Mouse (Mus musculus): ENCODE results near the gene Phkb.

The Phkb gene

DNA sequence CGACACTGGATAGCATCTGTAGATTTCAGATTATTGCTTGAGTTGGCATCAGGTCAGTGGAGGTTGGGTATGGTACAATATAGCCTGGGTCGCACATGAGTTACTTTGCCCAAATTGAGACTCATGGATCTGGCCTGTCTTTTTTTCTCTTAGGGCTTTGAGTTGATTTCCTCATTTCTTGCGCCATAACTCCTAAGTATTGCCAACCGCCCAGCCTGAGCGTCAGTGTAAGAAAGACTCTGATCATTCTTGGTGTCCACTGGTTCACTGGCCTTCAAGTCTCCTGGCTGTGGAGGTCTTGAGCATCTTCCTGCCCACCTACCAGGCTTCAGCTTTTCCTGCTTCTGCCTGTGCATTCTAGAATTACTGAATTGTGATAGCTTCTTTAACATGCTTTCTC is 104.1 kb downstream of the Phkb start:
- CTCF ChIA-PET = interaction anchor here (0.7 kb wide), 1 partner anchor 49 kb away, joined by 7 read pairs; no protein-coding TSS in a partner anchor

DNA sequence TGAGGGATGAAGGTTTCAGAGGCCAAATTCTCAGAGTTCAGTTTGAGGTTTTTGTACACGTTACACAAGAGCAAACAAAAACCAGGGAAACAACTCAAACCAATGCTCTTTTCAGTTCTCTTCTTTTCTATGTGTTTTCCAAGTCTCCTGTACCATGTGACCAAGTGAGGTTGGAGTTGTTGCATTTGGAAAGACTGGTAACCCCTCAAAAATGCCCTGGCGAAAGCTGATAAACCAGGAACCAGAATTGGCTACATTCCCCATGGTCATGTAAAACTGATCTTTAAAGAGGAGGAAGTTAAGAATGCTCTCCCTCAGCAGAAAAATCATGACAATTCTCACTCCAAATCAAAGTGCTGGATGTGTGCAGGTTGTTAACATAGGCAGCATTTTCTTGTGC is 117.6 kb downstream of the Phkb start:
- CTCF ChIA-PET = no interaction called here

DNA sequence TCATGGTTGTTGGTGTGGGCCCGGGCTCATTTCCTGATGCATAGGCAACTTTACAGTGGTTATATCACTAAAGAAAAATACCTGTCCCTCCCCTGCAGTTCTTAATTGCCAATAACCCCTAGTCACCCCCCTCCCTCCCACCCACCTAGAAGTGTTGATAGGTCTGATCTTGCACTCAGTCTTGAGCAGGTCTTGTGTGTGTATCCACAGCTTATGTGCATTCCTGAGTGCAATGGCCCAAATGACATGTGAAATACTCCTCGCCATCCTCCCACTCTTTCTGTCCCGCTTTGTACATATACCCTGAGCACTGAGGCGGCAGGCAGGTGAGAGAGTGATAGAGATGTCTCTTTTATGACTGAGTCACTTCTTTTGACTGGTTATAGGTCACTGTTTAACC is 119.1 kb downstream of the Phkb start:
- CTCF ChIA-PET = no interaction called here

DNA sequence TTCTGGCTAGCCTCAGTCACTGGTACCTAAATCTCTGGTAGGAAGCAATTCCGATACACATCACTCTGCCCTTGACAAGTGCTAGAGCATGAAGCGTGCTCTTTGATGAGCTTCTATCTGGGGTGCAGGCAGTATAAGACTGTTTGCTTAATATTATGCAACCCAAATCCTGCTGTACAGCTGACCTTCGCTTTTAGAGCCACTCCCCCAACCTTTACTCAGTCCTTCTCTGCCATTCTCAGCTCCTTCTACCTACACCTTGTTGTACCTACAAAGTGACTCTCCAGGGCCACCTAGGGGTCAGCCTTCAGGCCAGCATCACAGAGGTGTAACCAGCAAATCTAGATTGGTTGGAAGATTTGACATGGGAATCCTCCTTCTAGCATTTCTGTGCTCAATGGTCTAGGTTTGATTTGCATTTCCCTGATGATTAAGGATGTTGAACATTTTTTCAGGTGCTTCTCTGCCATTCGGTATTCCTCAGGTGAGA is 136.9 kb downstream of the Phkb start:
- CTCF ChIA-PET = no interaction called here

DNA sequence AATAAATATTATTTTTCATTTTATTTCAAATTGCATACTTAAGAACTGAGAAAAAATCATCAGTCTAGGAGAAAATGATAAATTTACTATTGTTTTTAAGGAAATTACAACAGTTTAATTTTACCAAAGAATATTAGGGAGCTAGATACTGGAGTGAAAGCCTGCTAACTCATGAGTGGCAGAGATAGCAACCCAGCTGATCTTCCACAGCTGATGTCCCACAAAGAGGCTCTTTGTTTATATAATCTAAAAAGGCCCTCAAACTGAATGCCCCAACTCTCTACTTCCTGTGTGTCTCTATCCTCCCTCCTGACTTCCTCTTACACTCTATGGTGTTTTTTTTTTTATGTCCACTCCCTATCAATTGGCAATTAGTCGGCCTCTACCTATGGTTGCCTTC is 152.2 kb downstream of the Phkb start:
- CTCF ChIA-PET = no interaction called here

DNA sequence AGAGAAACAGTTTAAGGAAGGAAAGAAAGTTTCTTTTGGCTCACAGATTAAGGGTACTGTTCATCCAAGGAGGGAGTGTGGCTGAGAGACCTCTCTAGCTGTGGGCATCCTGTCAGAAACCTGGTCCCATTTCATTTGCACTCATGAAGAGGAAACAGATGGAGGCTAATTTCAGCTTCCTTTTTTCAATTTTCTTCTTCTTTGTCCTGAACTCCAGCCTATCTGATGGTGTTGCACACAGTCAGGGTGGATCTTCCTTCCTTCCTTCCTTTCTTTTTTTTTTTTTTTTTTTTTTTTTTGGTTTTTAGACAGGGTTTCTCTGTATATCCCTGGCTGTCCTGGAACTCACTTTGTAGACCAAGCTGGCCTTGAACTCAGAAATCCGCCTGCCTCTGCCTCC is 152.9 kb downstream of the Phkb start:
- CTCF ChIA-PET = interaction anchor here (0.5 to 0.7 kb wide), 3 partner anchors 48 to 309 kb away, joined by 3 to 8 read pairs (median 7); no protein-coding TSS in a partner anchor

DNA sequence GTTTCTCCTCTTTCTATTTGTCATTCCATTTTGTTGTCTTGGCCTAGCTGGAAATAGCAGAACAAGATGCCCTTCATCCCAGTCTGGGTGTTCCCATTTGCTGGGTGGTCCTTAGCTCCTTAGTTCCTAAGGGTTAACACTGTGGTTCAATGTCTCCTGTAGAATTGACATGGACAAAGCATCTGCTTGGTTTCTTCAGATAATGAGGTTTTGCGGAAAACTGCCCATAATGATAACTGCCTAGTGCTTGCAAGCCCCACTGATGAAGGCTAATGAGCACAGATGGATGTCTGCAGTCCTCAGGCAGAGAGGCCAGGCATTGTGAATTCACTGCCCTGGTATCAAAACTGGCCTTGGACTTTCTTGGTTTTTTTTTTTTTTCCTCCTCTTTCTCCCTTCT is 155.2 kb downstream of the Phkb start:
- CTCF ChIA-PET = no interaction called here

DNA sequence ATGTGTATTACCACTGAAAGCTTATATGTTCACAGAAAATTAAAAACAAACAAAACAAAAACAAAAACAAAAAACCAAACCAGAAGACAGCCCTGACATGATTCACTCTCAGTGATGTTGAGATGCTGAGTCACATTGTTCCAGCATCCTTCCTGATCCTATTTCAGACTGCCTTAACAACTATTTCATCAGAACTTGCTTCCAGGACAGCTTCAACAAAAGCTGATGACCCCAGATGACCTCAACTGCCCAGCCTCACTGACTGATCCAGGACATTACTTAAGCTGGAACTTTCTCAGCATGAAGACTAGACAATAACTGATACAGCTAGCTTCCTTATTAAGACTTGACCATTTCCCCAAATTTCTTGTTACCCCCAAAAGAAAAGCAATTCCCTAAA is 165.7 kb downstream of the Phkb start:
- CTCF ChIA-PET = interaction anchor here (0.6 kb wide), 1 partner anchor 86 kb away, joined by 3 read pairs; no protein-coding TSS in a partner anchor

DNA sequence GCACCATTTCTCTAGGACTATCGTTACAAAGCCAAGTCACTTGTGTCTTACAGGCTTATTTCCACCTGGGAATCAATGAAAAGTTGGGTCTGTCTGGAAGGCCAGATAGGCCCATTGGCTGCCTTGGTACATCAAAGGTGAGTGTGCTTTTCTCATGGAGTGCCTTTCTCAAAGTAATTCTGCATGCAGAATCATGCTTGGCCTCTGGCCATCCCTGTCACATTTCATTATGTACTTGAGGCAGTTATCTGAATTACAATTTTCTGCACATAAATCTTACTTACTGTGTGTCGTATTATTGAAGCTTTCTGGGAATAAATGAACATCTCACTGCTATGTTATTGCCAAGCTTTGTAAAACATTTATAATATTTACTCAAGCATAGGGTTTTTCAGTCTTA is 176.0 kb downstream of the Phkb start:
- CTCF ChIA-PET = no interaction called here

DNA sequence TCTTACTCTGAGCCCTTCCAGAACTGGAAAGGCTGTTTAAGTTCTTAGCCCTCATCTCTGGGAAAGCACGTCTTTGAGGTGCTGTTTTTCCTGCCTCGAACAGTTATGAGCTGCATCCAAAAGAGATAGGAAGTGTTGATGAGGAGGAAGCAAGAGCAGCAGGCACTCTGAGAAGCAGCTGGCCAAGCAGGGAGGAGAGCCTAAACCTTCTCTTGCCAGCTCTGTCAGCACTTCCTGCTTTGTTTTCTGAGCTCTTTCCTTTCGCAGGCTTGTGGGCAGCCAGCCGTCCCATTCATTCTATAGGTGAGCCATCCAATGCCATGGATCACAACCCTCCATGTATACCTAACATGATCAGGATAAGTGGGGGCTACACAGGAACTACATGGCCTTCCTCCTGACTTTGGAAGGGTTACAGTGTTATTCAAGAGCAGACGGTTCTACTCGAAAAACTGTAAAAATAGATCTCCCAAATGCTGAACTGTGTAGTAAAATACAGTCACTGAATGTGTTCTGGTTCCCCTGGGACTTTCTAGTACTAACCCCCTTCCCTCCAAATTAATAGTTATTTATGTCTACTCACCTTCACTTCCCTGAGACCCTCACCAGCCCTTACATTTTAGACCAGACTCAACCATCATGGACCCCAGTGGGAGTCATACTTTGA is 188.0 kb downstream of the Phkb start:
- CTCF ChIA-PET = no interaction called here

DNA sequence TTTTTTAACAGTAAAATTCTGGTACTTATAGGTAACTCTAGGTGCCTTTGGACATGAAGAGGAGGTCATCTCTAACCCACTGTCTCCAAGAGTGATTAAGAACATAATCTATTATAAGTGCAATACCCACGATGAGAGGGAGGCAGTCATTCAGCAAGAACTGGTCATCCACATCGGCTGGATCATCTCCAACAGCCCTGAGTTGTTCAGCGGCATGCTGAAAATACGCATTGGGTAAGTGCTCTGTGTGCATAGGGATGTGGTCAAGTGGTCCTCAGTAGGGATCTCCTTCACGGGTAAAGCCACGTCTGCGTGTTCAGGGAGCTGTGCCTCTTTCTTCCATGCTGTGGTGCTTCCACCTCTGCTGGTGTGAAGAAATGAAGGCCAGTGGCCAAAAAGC is 188.7 kb downstream of the Phkb start:
- CTCF ChIA-PET = no interaction called here

DNA sequence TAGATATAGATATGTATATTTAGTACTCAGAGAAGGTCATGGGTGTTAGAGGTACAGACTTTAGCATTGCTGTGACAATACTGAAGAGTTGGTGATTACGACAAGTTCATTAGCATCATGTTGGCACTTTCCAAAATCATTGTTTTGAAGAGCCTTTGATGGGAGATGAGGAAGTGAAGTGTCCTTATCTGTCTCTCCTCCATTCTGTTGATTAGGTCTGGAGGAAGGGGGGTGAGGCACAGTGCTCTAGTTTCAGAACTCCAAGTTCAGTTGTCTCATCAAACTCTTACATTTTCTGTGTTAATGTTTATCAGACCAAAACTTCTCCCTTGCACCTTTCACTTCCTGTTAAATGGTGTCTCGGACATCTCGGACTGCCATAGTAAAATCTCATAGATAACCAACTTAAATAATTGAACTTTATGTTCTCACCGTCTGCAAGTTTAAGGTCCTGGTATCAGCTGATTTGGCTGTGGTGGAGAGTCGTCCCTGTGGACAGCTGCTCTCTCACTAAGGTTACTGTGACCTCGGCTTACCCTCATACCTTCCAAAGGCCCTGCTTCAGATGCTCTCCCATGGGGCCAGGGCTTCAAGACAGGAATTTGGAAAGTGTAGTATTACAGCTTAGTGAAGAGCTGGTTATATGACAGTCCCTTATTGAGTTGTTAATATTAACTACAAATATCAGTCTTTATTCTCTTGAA is 194.1 kb downstream of the Phkb start:
- CTCF ChIA-PET = no interaction called here

DNA sequence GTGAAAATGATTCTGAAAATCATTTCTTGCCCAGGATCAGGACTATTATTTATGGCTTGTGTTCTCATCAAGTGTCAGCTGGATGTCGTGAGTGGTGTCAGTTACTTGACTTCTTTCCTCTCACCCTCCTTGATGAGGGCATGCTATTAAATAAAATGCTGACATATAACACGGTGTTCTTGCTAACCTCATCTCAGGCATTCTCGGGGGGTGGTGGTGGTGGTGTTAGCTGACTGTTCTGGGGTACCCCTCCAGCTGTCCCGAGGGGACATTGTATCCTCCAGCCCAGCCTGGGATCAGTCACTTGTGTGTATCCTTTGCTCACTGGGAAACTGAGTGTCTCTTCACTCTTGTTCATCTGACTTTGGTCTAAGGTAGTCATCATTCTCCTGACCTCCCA is 194.6 kb downstream of the Phkb start:
- CTCF ChIA-PET = no interaction called here

DNA sequence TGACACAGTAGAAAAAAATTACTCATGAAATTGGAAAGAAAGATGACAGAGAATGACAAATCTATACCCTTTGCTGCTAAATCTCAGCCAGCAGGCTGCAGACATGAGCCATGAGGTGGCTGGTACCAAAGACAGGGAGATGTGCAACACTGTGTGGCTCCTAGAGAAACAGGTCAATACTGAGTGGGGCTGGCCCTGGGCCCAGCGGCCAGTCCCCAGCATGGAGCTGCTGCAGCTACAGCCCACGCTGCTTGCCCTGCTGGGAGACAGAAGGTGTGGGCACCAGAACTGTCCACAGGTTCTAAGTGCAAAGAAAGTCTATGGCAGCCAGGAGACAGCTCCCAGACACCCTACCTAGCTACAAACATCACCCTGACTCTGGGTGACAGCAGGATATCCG is 197.7 kb downstream of the Phkb start:
- CTCF ChIA-PET = no interaction called here

DNA sequence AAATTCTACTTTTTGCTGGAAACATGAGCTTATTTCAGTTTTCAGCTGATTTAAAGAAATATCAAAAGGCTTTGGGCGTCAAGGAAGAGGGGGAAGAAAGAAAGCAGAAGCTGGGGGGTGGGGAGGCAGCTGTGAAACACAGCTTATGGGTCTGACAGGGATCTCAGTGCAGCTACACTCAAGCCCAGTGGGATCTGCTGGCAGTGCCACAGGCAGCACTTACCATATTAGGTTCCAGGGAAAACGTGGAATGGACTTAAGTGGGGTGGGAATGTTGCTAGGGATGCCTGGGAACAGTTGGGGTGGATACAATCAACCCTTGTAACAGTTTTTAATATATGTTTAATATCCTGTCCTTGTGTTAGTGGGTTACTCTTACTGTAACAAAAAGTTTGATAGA is 201.3 kb downstream of the Phkb start:
- CTCF ChIA-PET = no interaction called here

DNA sequence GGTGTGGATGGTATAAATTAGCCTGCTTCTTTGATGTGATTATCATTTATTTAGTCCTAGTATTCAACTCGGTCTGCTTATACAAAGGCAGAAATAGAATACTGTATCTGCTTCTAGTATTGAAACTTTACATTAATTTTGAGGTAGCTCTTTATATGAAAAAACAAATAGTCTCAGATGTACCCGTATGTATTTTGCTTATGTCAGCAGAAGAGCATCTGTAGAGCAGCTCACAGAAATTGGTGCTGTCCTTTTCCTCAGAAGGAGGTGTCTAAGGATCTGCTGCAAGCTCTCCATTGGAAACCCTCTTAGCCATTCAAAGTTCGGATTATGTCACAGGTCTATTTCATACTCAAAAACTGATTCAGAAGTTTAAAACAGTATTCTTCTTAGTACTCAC is 210.1 kb downstream of the Phkb start:
- CTCF ChIA-PET = no interaction called here

DNA sequence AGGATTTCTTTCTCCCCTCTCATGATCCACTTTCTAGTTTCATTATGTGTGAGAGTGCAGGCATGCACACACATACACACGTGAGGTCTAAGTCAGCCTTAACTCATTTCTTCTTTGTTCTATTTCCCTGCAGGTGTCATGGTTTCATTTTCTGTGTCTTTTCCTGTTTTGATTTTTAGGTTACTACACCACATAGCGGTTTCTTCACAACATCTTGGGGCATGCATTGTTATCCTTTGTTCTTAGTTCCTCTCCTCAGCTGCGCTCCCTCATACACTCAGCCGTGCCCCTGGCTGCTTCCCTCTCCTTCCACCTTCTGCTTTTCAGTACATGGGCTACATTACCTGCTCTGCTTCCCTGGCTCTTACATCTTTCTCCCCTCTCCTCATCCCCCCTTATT is 211.2 kb downstream of the Phkb start:
- CTCF ChIA-PET = no interaction called here

DNA sequence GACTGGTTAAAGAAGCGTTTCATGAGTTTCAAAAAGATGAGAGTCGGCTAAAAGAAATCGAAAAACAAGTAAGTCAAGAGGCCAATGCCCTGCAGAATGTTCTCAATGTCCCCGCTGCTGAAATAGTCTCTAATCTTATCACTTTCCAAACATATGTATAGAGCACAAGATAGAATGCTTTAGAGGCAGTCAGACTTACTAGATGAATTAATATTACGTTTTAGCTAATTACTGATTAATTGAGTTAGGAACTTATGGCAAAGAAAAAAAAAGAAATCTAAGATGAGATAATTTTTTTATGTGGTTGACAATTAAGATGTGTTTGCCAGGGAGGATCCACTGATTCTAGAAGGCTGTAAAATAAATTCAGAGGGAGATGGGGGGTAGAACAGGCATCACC is 217.9 kb downstream of the Phkb start:
- CTCF ChIA-PET = no interaction called here

DNA sequence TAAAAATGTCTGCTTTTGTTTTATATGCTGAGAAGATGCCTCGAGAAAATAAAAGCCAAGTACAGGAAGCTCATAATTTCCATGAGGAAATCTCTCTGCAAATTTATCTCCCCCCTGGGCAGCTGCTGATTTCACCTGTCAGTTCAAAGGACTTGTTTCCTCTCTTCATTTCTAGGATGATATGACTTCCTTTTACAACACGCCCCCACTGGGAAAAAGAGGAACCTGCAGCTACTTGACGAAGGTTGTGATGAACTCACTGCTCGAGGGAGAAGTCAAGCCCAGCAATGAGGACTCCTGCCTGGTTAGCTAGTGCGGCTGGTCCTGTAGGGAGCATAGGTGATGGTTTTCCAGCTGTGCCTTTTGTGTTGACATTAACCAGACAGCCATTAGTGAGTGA is 218.4 kb downstream of the Phkb start:
- CTCF ChIA-PET = no interaction called here

DNA sequence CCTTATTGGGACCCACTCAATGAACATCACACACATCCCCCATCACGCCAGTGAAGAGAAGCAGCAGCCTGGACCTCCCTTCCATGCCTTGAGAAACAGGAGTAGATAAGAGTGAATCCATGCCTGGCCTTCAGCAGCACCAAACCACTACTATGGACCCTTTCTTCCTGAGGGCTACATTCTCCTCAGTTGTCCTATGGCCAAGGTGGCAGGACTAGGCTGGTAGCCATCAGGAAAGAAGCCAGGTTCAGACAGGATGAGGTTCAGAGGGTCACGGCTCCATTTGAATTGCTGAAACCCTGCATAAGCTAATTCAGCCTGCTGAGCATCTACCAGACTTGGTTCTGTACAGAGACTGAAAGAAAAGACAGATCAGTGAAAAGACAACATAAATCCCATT is 222.7 kb downstream of the Phkb start:
- CTCF ChIA-PET = no interaction called here

DNA sequence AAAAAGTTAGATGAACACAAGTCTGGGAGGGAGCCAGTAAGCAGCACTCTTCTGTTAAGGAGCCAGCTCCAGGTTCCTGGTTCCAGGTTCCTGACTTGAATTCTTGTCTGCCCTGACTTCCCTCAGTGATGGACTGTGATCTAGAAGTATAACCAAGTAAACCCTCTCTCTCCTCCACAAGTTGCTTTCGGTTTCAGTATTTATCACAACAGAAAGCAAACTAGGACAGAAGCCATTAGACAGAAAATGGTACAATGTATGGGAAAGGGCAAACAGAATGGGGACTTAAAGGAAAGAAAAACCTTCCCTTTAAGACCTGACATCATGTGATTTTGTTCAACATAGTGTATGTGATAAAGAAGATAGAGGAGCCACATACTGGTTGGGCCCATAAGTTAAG is 238.7 kb downstream of the Phkb start:
- CTCF ChIA-PET = no interaction called here

DNA sequence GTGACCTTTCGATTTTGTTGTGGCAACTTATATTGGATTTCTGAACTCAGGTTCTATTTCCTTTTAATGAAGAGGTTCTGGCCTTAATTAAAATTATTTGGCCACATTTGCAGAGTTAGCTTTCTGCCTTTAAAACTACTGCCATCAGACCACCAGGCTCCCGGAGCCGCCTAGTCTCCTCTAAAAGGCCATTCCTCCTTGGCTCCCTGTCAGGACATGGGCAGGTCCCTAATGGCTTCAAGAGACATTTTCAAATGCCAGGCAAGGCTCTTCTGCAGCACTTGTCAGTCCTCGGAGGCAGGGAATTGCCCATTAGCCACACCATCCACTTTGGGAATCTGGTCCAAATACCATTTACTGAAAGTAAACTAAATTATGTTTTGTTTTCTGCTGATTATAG is 242.6 kb downstream of the Phkb start:
- CTCF ChIA-PET = no interaction called here

DNA sequence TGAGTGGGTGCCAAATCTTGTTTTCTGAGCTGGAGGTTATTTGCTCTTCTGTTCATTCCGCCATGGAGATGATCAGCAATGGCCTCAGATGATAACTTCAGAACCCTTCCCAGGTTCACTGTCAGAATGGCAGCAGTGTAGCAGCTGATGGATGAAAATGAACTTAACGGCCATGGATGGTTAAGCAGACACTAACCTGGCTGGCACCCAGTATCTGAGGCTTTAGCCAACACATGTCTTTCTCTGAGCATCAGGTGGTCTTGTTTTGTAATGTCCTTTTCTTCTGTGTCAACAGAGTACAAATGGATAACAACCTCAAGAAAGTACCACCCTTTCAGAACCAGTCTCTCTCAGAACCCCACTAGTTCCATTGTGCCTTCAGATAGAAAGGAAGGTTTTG is 246.0 kb downstream of the Phkb start:
- CTCF ChIA-PET = no interaction called here

DNA sequence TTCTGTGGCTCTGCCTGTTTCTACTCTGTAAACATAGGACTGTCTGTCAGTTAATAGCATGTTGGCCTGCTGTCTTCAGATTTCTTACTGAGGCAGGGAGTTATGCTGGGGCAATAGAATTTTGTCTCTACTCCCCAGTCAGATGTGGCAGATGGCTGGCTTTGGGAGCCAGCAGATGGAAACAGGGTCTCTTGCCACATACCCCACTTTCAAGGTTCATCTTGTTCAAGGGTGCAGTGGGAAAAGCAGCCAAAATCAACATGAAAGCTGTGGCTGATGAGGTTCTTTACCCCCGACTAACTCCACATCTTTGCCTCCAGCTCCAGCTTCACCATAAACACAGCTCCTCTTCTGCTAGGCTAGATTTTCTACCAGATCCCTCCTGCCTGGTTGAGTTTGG is 246.7 kb downstream of the Phkb start:
- CTCF ChIA-PET = no interaction called here

All from spleen, embryonic (tissue).